Mouse (Mus musculus) T-helper 2 cell (primary cell): ENCODE measurements around the gene Ggt1.
"Not testable (repeated sequence)": the region's sequence is repeated elsewhere in the genome, so short reads cannot be mapped to it uniquely, and the experiment has no call there.

Experiments used
- in situ Hi-C: fragments of 300-600 bp; cut with MboI, MseI; formaldehyde crosslinking; loops from one replicate; pipeline ENCODE4 v1.15.1; 2025; ENCODE audit warnings: high pct_unique_total_duplicates

Ggt1 gene

GRCm38 (mm10) chr10:75561071-75561654 is at the start of gene Ggt1:
Gene Ggt1 (plus strand): TSS chr10:75561604.
- in situ Hi-C loops, result loop anchor here (5.0 kb wide), 1 partner anchor 86 kb away; no protein-coding TSS in a partner anchor

- in situ Hi-C loops, result no loop called here
These were observed 49.5 kb upstream of the Ggt1 start for GRCm38 (mm10) chr10:75511897-75512296.

- in situ Hi-C loops, result no loop called here
These were observed 48.6 kb upstream of the Ggt1 start for GRCm38 (mm10) chr10:75512796-75513195.

- in situ Hi-C loops, result no loop called here
These were observed 47.9 kb upstream of the Ggt1 start for GRCm38 (mm10) chr10:75513306-75514067.

- in situ Hi-C loops, result no loop called here
These were observed 47.0 kb upstream of the Ggt1 start for GRCm38 (mm10) chr10:75514361-75514760.

GRCm38 (mm10) chr10:75515216-75516037 is 46.0 kb upstream of the Ggt1 start:
- in situ Hi-C loops, result no loop called here

- in situ Hi-C loops, result no loop called here
These were observed 45.2 kb upstream of the Ggt1 start for GRCm38 (mm10) chr10:75516038-75516723.

GRCm38 (mm10) chr10:75516724-75517072 is 44.7 kb upstream of the Ggt1 start:
- in situ Hi-C loops, result no loop called here

GRCm38 (mm10) chr10:75517073-75517757 is 44.2 kb upstream of the Ggt1 start, which contains the start of gene Snrpd3:
Gene Snrpd3 (plus strand): TSS chr10:75517551.
- in situ Hi-C loops, result no loop called here

GRCm38 (mm10) chr10:75517758-75518143 is 43.7 kb upstream of the Ggt1 start, which contains the start of gene Gucd1:
Gene Gucd1 (minus strand): TSS chr10:75517972.
- in situ Hi-C loops, result no loop called here

GRCm38 (mm10) chr10:75520581-75520980 is 40.8 kb upstream of the Ggt1 start:
- in situ Hi-C loops, result no loop called here

- in situ Hi-C loops, result no loop called here
These were observed 39.8 kb upstream of the Ggt1 start for GRCm38 (mm10) chr10:75521643-75522042.

- in situ Hi-C loops, result not testable (repeated sequence)
These were observed 36.0 kb upstream of the Ggt1 start for GRCm38 (mm10) chr10:75525450-75525849.

GRCm38 (mm10) chr10:75530322-75530721 is 31.1 kb upstream of the Ggt1 start:
- in situ Hi-C loops, result no loop called here

- in situ Hi-C loops, result no loop called here
These were observed 29.8 kb upstream of the Ggt1 start for GRCm38 (mm10) chr10:75531532-75532090.

GRCm38 (mm10) chr10:75534216-75534615 is 27.2 kb upstream of the Ggt1 start:
- in situ Hi-C loops, result no loop called here

GRCm38 (mm10) chr10:75534934-75535333 is 26.5 kb upstream of the Ggt1 start:
- in situ Hi-C loops, result no loop called here

GRCm38 (mm10) chr10:75535423-75535822 is 26.0 kb upstream of the Ggt1 start:
- in situ Hi-C loops, result no loop called here

GRCm38 (mm10) chr10:75536123-75536522 is 25.3 kb upstream of the Ggt1 start:
- in situ Hi-C loops, result no loop called here

- in situ Hi-C loops, result loop anchor here (10.0 kb wide), 1 partner anchor 1397 kb away; no protein-coding TSS in a partner anchor
These were observed 13.5 kb upstream of the Ggt1 start for GRCm38 (mm10) chr10:75547901-75548300.

- in situ Hi-C loops, result loop anchor here (10.0 kb wide), 1 partner anchor 1396 kb away; no protein-coding TSS in a partner anchor
These were observed 12.9 kb upstream of the Ggt1 start for GRCm38 (mm10) chr10:75548486-75548885.
